Mouse (Mus musculus) G1E (cell line): ENCODE measurements around the gene Sp6.

Experiments
- CTCF ChIP-seq: IDR thresholded peaks from 2 replicates; pipeline ENCODE4 v1.5.1; 2012; ENCODE audit warnings: low read depth, low read length, inconsistent platforms, mixed read lengths
- GATA1 ChIP-seq: IDR thresholded peaks from 2 replicates; pipeline ENCODE4 v1.6.1; 2012; ENCODE audit warnings: borderline replicate concordance, low read length, inconsistent platforms, mixed read lengths
- GATA2 ChIP-seq: IDR thresholded peaks from 2 replicates; pipeline ENCODE4 v1.6.1; 2012; ENCODE audit warnings: low read depth, low read length, inconsistent platforms, borderline replicate concordance

- no peak for TF ChIP-seq GATA1
- TF ChIP-seq CTCF = no peak
- no peak for TF ChIP-seq GATA2
Observed at GRCm38 (mm10) chr11:96966914-96967543, 46.2 kb upstream of the Sp6 start.
